Mouse (Mus musculus): ENCODE measurements at regions not wholly inside any gene's neighbourhood (a gene's known extent, or its start where the extent isn't known, plus 50 kb on each side); places are given as distances from the start of the nearest gene placed in this dataset.

- no peak for TF ChIP-seq POLR2A (IDR thresholded peaks at IDR 0.05; ENCODE audit: low read depth, low read length)
- TF ChIP-seq USF1 (IDR thresholded peaks at IDR 0.05; ENCODE audit: low read depth, low read length) = no peak
- no peak for TF ChIP-seq CTCF (conservative IDR thresholded peaks at IDR 0.05 in 1 of 2, IDR thresholded peaks at IDR 0.05 in 1 of 2; ENCODE audit: low read depth in 2 of 2, low read length in 2 of 2)
Observed at GRCm38 (mm10) chr5:85571381-85571780, 494.0 kb downstream of the Cenpc1 start.

Measured in CH12.LX (cell line).